Mouse (Mus musculus): ENCODE measurements at regions not wholly inside any gene's neighbourhood (a gene's known extent, or its start where the extent isn't known, plus 50 kb on each side); places are given as distances from the start of the nearest gene placed in this dataset.

- no peak for TF ChIP-seq CTCF (IDR thresholded peaks at IDR 0.05; ENCODE audit: low read depth)
- TF ChIP-seq EP300 (IDR thresholded peaks at IDR 0.05; ENCODE audit: low read depth) = no peak
Observed at GRCm38 (mm10) chr6:67105386-67105785, 68.1 kb upstream of the Gadd45a start.

Data from liver, embryonic 14.5 days (tissue).